Mouse (Mus musculus) embryo, embryonic 10.5 days (tissue): Measurements from ENCODE around the gene Pom121l2.
A peak's percentile ranks its signal among the peaks of the same experiment; 100 is the strongest.

Experiments
- DNase-seq: peaks from one replicate; pipeline ENCODE4 v3.0.0-alpha.2; 2015; ENCODE audit warnings: low spot score

The Pom121l2 gene

GRCm38 (mm10) chr13:22019934-22020835, 39.2 kb downstream of the Pom121l2 start:
- peak; percentile 70 for DNase-seq

DNA sequence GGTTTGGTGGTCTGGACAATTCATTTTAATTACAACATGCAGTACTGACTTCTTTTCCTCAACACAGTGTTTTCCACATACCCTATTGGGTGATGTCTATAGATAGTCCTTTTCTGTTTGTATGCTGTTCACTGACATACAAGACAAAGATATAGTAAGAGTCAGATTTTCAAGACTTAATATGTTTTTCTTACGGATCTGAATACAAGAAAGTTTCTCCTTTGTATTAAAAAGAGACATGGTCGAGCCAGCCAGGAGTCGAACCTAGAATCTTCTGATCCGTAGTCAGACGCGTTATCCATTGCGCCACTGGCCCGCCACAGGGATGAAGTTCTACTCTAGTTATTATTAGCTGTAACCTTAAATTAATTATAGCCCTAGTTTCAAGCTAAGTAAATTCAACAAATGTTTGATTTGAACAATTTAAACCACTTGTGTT, 39.9 kb downstream of the Pom121l2 start:
- DNase-seq: peak; percentile 91

DNA sequence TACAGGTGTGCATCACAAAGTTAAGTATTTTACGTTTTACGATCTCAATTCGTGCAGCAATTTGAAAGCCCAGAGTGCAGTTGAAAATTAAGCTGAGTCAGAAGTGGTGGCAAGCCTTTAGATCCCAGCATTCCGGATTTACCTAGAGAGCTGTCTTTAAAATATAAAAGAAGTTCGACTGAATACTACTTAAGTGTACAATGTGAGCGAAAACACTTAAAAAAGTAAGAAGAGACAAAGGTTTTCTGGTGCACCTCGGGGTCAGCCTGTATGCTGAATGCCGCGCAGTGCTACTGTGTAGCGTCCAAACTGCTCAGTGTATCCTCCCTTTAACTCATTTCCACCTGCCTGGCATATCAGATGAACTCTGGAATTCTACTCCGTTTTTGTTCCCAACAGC, 40.6 kb downstream of the Pom121l2 start:
- peak; percentile 74 for DNase-seq

- DNase-seq: peak; percentile 95
Observed at GRCm38 (mm10) chr13:22022241-22022640, 41.2 kb downstream of the Pom121l2 start.

DNA sequence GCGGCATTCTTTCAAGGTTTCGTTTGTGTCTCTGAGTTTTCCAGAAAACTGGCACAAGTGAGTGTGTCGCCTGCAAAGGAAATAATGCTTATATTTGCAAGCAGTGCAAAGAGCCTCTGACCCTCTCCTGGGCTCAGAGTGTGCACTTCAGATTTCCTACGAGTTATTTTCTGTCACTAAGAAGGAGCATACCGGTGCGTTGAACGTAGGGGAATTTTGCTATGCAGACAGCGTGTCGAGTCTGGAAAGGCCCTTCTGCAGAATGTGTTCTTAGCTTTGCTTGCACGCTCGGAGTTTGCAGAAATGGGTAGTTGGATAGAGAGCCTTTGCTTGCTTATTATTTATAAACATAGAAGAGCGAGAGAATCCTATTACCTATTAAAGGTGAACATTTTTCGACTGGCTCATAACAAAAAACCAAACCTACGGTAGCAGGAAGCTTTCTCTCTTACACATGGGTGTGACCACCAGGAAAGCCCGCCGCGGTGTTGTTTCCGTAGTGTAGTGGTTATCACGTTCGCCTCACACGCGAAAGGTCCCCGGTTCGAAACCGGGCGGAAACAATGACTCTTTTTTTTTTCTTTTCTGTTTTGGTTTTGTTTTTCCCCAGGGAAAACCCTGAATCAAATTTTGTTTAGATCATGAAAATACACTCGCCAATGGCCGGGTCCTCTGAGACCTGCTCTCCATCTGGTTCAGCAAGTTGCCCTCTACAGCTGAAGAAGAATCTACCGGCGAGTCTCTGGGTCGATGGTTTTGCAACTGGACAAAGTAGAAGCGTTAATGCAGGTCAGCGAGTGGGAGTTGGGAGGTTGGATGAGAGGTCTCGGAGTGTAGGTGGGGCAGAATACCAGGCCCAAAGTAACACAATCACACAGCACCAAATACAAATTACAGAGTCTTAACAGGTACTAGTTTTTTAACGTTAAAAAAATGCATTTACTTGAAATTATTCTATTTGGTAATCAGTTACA, 45.4 kb downstream of the Pom121l2 start:
- peak; percentile 98 for DNase-seq

DNA sequence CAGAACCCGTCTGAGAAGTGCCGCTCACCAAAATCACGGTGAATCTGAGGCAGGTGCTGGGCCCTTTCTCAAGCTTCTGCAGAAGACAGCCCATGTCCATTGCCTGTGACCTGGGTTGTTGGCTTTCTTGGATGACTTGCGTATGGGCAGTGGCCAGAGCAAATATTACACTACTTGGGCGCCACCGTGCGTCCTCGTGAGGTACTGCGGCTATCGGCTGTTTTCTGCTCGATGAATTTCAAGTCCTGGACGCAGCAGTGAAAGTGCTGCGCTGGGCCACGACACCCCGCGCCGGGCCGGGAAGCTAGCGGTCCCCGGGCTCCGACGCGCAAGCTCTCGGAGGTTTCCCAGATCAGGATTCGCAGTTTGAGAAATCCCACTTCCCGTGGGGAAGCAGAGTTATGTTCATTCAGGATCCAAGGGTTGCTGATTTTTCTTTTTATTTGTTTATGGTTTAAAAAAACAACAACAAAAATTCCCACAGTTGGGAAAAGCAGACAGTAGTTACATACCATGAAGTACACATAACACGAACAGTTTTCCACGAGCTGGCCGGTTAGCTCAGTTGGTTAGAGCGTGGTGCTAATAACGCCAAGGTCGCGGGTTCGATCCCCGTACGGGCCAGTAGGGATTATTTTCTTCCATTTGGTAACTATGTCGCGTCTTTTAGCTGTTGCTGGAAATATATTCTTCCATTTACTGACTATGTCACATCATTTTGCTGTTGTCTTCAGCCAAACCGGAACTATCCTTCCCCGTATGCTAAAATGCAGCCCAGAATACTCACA, 47.9 kb downstream of the Pom121l2 start:
- peak; percentile 97 for DNase-seq

DNA sequence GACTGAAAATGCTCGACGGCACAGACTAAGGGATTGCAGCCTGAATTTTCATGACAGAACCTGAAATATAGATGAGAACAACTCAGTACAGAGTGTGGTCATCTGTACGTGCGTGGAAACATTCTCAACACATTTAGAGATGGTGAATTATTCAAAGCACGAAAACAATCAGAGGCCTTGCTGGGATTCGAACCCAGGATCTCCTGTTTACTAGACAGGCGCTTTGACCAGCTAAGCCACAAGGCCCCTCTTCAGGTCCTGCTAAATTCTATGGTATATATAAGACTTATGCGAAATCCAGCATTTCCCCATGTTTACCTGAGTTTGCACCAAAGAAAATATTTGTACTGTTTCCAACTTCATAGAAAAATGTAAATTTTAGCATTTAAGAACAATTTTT, 48.9 kb downstream of the Pom121l2 start:
- peak; percentile 81 for DNase-seq

GRCm38 (mm10) chr13:22030493-22030892, 49.5 kb downstream of the Pom121l2 start:
- peak; percentile 81 for DNase-seq

- DNase-seq: peak; percentile 68
Observed at GRCm38 (mm10) chr13:22033741-22034442, 52.9 kb downstream of the Pom121l2 start.

GRCm38 (mm10) chr13:22034443-22035266, 53.7 kb downstream of the Pom121l2 start:
- DNase-seq: peak; percentile 76

- peak; percentile 99 for DNase-seq
Observed at GRCm38 (mm10) chr13:22035267-22036148, 54.5 kb downstream of the Pom121l2 start, which contains the start of the genes Hist1h2ah and Hist1h2bk. TSS of gene Hist1h2ah (minus strand) at chr13:22035568. TSS of gene Hist1h2bk (plus strand) at chr13:22035870.

- peak; percentile 82 for DNase-seq
Observed at GRCm38 (mm10) chr13:22036149-22036956, 55.4 kb downstream of the Pom121l2 start.

- DNase-seq: no peak
Observed at GRCm38 (mm10) chr13:22036986-22037385, 56.0 kb downstream of the Pom121l2 start.

DNA sequence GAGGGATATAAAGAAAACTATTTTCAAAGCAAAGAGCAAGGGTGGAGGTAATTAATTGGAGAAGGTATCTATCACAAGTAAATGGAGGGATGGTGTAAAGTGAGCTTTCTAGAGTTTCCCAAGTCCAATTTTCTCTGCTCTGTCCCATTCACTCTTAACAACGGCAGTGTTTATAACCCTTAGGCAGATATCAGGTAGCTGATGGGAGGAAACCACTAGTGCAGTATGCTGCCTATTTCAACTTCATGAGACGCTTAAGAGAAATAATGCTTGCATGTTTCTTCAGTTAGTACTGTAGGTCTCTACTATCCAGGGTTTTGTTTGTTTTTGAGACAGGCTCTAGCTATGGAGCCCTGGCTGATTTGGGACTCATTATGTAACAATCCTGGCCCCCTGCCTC, 56.4 kb downstream of the Pom121l2 start:
- DNase-seq: peak; percentile 41
